Mouse (Mus musculus) c-Kit-positive CD71-positive TER-119-positive erythroid progenitor cells, embryonic 14.5 days (primary cell): ENCODE measurements around the gene Tcea2.

Source experiments
- DNase-seq: peaks from one replicate; pipeline ENCODE4 v3.0.0-alpha.2; 2013; ENCODE audit warnings: low spot score

Tcea2 gene

DNA sequence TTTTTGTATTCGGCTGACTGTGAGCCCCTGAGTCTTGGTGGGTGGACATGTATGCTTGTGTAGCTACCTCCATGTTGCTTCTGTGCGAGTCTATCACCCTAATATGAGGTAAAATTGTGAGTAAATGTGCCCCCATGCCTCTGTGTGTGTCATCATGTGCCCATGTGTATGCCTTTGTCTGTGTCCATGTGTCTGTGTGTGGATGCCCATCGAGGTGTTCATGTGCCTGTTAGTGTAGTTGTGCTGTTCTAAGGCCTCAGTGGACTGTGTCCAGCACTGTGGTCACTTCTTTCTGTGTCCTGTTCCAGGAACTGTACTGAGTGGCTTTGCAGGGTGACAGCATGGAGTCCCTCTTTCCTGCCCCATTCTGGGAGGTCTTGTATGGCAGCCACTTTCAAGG is 35.3 kb downstream of the Tcea2 start:
- DNase-seq = no peak

GRCm38 (mm10) chr2:181716991-181717390 is 36.9 kb downstream of the Tcea2 start:
- no peak for DNase-seq

DNA sequence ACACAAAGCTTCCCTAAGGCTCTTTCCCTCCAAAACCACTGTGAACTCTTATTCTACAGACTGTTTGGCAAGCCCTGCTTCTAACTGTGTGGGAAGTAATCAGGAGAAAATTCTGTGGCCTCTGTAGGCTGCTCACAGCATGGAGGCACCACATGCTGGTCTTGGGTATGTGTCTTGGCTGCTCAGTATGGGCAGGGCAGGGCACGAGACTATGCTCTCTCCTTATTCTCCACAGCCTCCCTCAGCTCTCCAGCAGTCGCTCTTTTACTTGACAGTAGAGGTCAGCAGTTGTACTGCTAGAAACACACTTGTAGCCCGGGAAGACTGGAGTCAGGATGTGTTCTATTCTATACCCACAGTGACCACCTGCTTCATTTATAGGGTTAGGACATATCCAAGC is 40.0 kb downstream of the Tcea2 start:
- no peak for DNase-seq

DNA sequence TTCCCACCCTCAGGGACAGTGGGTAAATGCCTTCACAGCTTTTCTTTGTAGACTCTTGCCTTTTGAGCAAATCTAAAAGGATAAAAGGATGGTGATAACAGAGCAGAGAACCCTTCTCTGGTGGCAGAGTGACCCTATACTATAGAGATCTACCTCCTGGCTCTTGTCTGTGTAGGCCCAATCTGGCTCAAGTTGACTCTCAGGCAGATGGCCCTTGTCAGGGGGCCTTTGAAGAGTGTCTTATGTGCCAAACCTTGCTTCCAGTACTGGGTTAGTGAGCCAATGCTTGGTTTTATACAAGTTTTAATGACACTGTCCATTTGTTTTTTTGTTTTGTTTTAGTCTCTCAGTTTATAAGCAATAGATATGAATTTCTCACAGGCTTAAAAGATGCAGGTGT is 41.1 kb downstream of the Tcea2 start:
- DNase-seq = no peak

GRCm38 (mm10) chr2:181722213-181722612 is 42.1 kb downstream of the Tcea2 start:
- peak; percentile 6 for DNase-seq

- no peak for DNase-seq
These were observed 47.7 kb downstream of the Tcea2 start for GRCm38 (mm10) chr2:181727659-181728262.

DNA sequence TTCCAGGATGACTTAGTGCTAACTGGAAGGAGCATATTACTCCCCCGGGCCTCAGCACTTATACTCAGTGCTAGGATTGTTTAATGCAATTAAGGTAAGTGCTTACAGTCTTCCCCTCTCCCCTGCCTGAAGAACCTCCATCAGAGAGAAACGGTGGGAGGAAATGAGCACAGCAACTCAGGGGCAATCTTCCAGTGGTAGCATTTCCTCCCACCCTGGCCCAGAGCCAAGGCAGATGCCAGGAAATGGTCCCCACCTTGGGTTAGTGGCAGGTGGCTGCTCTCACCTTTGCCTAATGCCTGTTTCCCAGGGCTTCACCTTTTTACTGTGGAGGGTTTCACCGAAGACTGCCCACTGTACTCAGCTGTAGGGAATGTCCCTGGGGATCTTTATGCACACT is 49.9 kb downstream of the Tcea2 start:
- no peak for DNase-seq
